Mouse (Mus musculus): ENCODE measurements around the gene Prcp.
"Not testable (repeated sequence)": the region's sequence is repeated elsewhere in the genome, so short reads cannot be mapped to it uniquely, and the experiment has no call there.

- TF ChIP-seq CTCF (IDR thresholded peaks at IDR 0.05; ENCODE audit: borderline replicate concordance, insufficient read depth, low read depth, low read length); POLR2A (IDR thresholded peaks at IDR 0.05; ENCODE audit: borderline replicate concordance, insufficient read depth, low read length): not testable (repeated sequence)
Observed at GRCm38 (mm10) chr7:92933308-92933948, 59.2 kb downstream of the Prcp start.
